Mouse (Mus musculus) cerebellum, adult 11-12 months (tissue): ENCODE measurements at regions not wholly inside any gene's neighbourhood (a gene's known extent, or its start where the extent isn't known, plus 50 kb on each side); places are given as distances from the start of the nearest gene placed in this dataset.
"Not testable (repeated sequence)": the region's sequence is repeated elsewhere in the genome, so short reads cannot be mapped to it uniquely, and the experiment has no call there.

Experiments used
- DNase-seq: peaks from one replicate; pipeline ENCODE4 v3.0.0; 2022

DNA sequence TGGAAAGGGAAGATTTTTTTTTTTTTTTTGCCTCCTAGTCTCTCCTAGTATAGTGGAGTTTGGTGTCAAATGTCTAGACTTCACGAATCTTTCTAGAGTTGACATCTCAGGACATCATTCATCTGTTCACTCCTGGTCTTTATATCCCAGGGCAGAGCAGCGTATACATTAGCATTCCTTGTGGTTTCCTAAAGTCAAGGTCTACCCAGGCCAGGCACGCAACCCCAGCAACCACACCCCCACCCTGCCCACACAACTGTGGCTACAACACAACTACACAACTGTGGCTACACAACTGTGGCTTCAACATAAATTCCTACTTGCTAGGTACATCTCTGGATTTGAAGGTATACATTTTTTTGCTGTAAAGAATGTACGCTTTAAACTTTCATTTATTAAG, 122.2 kb downstream of the Ppp1r3a start:
- DNase-seq = no peak

DNA sequence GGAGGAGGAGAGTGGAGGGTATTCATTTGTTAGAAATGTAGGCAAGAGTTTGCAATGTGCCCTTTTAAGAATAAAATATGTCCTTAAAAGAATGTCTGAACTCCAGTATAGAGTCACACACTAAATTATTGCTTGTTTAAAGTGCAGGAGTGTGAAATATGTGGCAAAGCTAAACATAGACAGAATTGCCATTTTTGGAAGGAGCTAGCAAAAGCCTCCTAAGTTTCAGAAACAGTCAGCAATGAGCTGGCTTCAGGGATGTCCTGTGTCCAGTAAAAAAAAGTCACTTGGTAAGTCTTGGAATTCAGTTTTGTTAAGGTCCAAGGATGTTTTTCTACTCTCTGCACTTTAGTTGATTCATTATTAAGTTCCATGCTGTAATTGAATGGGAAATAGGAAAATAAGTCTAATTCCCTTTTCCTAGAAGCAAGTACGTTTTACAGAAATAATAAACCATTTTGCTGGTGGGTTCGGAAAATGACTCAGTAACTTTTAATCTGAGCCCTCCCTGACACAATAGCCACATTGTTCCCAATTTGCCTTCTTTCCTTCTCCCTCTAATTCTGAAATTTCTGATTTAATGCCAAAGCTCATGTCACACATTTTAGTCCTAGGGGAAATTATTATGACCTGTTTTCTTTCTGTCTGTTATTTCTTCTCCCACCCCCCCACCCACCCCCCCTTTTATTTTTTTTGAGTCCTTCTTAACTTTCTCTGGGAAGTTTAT, 123.2 kb downstream of the Ppp1r3a start:
- DNase-seq = no peak

DNA sequence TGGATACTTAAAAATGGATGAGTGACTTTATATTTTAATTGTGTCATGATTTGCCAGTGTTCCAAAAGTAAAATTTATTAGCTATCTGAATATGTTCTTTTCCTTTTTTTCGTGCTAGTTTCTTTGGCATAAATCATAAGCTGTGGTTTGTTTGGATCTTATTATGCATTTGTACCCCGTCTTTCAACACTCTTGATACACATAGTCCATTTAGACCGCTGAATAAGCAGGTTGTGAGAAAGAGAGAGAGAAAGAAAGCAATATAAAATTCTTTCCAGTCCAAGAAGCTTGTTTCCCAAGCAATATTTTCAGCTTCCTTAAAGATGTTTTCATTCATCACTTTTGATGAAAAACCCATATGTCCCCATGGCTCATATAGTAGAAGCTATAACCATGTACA, 138.4 kb downstream of the Ppp1r3a start:
- no peak for DNase-seq

DNA sequence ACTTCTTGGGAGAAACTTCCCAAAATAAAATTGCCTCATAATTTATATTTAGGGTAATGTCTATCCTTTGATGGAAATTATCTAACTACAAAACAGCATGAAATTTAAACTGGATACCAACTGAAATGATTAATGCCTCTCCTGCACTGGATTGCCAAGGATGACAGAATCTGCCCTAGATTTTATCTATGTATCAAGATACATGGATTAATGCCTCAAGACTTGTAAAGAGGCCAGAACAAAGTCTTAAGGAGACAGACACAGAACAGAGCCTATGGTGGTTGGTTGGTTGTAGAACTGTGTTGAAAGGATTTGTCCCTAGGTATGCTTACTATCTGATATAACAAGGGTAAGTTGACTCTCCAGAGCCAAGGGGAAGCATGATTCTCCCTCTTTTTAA, 147.0 kb downstream of the Ppp1r3a start:
- DNase-seq = no peak

DNA sequence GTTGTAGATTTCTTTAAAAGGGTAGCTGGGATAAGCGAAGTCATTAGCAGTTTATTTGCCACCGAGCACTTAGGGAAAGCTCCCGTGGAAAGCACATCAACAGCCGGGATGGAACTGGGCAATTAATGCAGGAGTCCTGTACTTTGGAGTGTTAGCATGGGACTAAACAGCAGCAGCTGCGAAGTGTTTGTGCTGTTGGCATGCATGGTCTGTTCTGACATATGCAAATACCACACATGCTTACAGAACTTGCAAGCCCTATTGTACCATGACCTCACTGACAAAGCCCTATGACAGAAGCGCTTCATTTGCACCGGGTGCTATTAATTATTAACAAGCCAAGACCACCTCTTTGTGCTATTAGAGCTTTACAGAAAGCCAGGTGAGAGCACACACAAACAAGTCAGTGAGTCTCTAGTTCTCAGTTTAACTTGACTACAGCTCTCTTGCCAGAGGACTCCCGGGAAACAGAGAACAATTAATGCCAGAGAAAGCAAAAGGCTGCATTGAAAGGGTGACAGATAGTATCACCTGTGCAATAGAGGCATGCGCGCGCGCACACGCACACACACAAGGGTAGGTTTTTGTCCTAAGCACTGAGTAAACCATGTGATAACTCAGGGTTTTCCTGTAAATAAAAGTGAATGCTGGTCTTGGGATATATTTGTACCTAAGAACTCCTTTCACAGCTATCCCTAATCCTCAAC, 154.4 kb downstream of the Ppp1r3a start:
- no peak for DNase-seq

DNA sequence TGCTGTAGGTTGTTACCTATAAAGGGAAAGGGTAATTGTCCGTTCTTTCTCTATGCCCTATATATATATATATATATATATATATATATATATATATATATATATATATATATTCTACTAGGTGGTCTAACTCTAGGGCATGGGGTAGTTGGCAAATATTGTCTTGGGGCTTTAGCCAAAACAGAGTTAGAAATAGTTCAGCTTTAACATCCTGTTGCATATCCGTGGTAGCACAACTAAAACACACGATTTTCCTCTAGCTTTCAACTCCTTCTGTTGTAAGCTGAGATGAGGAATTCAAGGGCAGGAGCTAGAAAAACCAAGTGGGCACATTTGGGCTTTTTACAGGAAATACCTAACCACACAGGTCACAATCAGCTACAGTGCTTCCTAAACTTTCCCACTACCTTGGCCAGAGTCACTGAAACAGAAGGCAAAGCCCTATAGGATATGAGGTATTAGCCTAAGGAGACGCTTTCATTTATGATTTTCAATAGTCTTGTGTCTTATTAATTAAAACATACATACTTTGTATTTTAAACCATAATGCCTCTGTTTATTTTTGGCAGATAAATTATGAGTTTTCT, 158.1 kb downstream of the Ppp1r3a start:
- DNase-seq = no peak

DNA sequence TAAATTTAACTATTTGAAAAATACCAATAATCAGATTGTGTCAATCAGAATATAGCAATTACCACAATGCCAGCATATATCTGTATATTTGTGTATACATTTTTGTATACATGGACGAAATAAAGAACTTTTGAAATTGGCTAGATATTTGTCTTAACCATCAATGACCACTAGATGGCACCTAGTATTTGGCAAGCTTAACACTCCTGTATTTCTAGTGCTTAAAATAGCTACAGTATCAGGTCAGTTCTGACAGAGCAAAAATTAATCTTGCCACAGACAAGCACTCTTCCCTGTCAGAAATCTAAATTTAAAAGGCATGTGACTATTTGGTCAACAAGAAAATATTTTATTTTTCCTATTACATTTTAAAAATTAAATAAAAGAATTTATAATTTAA, 169.2 kb downstream of the Ppp1r3a start:
- DNase-seq = no peak

DNA sequence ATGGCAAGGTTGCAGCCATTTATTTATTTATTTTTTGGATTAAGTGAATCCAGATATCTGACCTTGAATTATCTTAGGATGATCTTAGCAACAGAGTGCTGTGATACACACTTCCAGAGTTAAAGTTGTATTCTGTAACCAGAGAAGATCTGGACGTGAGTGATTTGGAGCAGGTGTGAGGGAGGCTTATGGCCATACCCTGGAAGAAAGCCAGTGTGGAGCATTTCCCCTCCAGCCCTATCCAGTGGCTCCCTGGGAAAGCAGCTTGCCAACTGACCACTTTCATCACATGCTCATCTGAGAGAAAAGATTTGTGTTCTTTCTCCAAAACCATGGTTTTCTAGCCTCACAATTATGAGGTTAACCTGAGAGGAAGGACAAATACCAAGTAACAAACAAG, 171.2 kb downstream of the Ppp1r3a start:
- no peak for DNase-seq

DNA sequence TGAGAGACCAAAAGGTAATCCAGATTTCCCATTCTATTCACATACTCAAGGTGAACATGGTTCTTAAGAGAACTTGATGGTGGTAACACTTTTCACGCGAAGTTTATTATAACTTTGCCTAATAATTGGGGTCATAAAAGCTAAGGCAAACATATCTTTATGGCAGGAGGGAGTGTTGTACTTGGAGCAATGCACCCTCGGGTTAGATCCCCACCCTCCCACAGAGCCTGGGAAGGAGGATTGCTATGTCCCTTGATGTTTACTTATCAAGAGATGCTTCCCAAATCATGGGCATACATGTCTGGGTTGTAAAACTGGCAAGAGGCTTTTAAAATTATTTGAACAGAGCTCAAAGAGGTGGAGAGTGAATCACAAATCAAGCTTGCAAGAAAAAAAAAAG, 180.5 kb downstream of the Ppp1r3a start:
- no peak for DNase-seq

DNA sequence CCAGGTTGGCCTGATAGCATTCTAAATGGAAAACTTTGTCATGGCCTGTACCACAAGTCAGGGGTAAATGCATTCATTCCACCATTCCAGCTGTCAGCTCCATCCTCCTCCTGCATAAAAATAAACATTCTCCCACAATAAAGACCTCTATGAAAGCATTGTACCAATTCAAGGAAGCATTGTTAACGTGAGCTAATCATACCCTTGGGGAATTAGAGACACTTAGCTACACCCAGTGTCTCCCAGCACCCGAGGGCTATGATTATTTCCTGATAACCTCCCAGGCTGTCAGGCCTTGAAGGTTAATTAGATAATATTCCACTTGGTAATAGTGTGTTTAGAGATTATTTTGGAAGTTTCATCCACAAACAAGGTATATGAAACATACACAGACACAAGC, 182.1 kb downstream of the Ppp1r3a start:
- DNase-seq = no peak

DNA sequence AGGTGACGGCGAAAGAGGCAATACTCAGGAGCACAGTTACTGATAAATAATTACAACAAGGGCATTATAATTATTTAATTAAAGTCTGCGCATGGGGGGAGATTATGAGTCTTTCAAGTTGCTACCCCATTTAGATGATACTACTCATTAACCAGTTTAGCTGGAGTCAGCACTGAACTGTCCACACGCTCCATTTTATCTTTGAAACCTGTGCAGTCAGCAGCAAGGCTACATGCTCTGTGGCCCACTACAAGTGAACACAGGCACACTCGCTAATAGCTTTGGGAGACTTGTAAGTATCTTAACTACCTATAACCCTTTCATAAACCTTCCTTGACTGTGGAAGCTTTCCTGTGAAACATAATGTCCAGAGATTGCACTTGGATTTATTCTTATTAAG, 214.7 kb downstream of the Ppp1r3a start:
- no peak for DNase-seq

DNA sequence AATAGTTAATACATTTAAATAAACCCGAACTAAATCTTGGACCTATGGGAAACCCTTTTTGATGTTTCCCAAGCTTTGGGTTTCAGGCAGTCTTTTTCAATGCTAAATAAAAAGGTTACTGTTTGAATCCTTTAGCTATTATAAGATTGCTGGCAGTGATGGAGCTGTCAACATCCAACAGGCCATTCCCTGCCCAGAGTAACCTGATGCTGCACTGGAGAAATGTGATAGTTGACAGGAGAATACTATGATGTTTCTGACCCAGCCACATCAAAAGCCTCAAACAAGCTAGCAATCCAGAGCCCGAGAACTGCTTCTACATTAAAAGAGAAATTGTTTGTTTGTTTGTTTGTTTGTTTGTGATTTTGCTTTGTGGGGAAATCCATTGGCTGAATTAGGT, 226.0 kb downstream of the Ppp1r3a start:
- no peak for DNase-seq

DNA sequence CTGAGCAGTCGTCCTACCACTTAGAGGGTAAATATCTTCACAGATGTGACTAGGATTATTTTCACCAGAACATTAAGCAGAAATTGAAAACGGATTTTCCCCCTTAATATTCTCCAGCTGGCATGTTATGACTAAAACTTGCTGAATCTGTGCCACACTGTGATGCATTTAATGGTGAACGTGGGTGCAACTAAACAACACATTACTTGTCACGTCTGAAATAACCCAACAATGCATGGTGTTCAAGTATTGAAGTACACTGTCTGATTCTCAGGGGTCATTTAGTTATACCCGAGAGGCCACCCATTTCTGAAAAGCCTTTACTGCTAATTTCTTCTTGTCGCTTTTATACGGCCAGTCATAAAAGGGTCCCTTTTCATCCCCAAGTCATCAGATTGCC, 226.5 kb downstream of the Ppp1r3a start:
- DNase-seq = no peak

DNA sequence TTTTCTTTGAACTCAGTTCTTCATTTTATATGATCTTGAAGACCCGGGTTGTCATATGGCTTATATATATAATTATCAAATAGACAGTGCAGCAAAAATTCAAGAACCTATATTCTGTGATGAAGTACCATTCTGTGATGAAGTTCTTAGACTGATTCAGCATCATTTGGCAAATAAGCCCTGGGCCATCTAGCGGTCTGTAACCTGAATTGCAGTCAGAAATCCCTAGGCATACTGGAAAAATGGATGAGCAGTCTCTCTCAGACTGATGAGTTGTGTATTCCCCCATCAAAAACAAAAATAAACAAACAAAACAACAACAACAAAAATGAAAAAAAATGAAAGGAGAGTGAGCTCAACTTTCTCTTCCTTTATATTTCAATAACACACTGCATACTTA, 232.3 kb downstream of the Ppp1r3a start:
- DNase-seq = no peak

DNA sequence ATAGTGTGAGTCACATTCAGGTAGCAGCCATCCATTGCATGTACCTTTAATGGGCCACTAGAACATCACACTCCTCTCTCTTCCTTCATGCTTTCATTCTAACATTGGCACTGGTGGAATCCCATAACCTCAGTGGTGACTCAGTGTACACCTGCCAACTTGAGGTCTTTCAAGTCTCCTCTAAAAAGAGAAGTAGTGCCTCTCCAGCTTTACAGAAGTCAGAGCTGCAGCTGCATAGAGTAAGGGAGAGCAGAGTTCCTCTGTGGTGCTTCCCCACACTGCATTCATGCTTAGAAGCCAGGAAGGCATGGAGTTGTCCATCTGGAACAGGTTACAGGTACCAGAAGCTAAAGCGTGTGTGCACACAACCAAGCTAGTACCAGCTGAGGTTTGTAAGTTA, 233.8 kb downstream of the Ppp1r3a start:
- no peak for DNase-seq

DNA sequence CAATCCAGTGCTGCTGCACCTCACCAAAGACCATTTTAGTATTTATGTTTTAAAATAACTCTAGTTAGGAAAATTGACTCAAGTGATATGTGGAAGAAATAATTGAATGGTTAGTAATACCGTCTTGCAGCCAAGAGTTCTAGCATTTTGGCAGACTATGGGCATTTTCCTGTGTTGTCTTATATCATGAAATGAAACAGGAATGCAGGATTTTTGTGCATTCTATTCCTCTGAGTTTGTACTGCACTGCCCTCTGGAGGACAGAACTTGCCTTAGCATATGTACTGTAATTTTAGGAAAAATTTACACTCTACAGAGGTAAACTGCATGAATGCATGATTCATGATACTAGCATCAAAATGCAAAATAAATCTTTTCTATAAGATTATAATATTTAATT, 250.9 kb downstream of the Ppp1r3a start:
- DNase-seq = no peak

DNA sequence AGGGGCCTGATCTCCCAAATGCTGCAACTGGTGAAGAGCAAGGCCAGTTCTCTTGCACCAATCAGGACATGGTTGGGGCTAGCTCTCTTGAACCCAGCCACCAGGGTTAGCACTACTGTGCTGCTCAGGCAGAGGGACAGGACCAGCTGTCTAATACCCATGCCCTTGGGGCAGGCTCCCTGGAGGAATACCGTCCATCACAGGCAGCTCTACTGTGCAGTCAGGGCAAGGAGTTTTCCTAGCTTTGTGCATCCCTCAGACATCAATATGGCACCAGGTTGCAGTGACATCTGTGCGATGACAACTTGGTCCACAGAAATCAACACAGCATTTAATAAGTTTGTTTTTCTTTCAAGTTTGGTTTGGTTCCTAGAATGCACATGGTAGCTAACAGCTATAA, 254.4 kb downstream of the Ppp1r3a start:
- DNase-seq = no peak

DNA sequence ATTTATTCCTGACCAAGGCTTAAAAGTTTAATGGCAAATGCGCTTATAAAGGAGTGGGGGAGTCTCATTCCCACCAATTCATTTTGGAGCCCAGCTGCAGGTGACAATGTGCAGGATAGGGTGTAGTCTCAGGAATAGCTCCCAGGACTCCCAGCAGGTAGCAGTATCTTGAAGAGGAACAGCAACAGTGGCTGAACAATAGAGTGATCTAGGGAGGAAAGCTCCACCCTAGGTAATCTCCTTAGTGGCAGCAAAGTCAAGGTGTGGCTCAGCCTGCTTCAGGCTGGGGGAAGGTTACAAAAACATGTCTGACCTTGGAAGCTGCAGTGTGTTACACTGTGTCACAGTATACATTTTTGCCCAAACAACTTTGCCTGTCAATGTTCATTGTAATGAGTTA, 255.2 kb downstream of the Ppp1r3a start:
- not testable (repeated sequence) for DNase-seq

DNA sequence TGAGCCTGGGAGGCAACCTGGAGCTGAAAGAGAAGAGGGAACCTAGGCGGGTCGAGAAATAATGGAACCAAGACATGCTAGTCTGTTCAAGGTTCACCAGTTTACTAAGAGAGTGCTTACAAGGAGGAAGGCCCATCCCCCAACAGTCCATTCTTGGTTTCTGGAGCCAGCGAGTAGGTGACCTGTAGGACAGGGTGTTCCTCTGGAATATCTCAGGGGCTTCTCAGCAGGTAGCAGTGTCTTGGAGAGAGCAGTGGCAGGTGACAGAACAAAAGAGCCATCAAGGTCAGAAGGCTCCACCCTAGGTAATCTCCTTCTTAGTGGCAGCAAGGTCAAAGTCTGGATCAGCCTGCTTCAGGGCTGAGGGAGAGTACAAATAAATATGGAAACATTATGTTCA, 268.4 kb downstream of the Ppp1r3a start:
- not testable (repeated sequence) for DNase-seq

DNA sequence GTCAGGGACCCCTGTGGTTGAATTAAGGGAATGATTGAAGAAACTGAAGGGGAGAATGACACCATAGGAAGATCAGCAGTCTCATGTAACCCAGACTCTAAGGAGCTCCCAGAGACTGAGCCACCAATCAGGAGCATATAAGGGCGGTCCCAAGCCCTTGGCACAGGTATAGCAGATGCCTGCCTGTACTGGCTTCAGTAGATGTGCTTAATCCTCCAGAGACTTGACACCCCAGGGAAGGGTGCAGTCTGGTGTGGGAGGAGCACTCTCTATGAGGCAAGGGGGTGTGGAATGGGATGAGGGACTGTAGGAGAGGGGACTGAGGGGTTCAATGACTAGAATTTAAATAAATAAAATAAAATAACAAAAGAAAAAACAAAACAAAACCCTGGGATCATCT, 298.7 kb downstream of the Ppp1r3a start:
- DNase-seq = no peak

DNA sequence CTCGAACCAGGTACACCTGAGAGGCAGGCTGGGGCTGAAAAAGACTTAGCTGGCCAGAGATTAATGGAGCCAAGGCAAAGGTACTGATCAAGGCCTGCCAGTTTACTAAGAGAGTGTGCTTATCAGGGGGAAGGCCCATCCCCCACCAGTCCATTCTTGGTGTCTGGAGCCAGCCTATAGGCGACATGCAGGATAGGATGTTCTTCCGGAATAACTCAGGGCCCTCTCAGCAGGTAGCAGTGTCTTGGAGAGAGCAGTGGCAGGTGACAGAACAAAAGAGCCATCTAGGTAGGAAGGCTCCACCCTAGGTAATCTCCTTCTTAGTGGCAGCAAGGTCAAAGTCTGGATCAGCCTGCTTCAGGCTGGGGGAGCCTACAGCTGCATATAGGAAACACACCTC, 301.8 kb downstream of the Ppp1r3a start:
- not testable (repeated sequence) for DNase-seq

DNA sequence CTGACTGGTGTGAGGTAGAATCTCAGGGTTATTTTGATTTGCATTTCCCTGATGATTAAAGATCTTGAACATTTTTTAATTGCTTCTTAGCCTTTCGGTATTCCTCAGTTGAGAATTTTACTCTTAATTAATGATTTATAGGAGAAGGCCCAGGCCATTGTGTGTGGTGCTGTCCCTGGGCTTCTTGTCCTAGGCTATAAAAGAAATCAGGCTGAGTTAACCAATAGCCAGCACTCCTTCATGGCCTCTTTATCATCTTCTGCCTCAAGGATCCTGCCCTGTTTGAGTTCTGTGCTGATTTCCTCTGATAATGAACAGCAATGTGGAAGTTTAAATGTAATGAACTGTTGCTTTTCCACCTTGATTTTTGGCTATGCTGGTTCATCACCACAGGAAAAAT, 323.3 kb downstream of the Ppp1r3a start:
- no peak for DNase-seq

DNA sequence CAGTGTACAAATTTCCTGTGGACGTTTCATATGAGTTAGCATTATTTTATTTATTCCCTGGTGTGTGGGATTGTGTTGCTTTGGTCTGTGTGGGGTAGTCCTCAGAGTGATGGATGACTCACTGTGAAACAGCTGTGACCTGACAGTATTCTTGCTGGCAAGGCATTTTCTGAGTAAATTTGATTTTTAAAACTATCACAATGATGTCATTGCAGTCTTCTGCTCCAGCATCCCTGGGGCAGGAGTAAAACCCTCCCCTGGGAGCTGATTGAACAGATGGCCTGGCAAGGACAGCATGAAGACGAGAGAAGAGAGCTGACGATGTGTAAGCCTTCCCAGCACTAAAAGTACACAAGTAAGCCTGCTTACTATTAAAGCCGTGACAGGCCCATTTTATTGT, 345.3 kb downstream of the Ppp1r3a start:
- peak; percentile 51 for DNase-seq

DNA sequence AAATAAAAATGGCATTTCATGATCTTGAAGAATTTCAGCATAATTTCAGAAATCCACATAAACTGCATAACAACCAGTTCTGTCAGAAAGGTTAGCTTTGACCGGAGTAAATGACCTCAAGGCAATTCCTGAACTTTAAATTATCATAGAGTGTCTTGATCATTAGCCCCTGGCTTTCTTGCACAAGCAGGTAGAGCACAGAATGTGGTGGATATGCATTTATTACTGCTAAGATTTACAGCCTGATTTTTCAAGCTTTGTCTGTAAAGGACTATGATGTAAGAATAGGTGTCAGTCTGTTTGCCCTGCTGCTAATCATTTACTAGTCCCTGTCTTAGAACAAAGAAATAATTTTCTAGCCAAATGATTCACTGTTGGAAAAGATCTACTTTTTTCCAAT, 347.3 kb downstream of the Ppp1r3a start:
- no peak for DNase-seq

DNA sequence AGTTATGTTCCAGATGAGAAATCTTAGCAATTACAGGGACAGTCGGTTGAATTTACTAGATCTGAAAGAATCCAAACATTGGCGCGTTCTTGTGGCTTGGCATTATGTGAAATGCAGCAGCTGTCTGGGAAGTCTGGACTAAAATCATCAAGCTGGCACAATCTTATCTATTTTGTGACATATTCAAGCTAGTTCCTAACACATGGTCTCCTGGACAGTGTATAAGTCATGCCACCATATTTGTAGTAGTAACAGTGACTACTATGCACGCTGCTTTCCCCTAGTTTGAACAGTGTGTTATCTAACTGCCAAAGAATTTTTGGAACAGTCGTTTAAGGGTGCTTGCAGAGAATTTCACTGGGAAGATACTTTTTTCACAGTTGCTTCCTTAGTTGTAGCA, 396.8 kb downstream of the Ppp1r3a start:
- DNase-seq = no peak
